Mouse (Mus musculus): ENCODE data around the gene Golgb1. TPM values are rescaled to one million over a fixed set of nuclear protein-coding genes. Genes with fewer than 3 reads are reported as not detected.

Gene Golgb1
- polyA plus RNA-seq, 1 experiment from 2014 or later, result 70.7 TPM

DNA sequence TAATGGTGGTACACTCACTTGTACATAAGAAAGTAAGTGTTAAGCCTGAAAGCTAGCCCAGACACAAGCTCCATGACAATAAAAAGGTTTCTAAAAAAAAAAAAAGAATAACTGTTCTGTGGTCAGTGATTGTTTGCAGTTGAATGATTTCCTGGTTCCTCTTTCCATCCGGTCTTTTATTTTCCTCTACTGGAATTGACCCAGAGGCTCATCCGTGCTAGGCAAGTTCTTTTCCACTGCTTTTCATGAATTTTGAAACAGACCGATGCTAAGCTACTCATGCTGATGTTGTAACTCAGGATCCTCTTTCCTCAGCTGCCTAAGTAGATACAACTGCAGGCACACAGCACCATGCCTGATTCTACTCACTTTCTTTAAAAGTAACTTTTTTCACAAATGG is 45.5 kb downstream of the Golgb1 start:
- Histone ChIP-seq H3K9me3 (replicated peaks; ENCODE audit: control insufficient read depth, low read length) (no peaks in the 10 kb centered on the region), H3K4me3 (ENCODE audit: low read depth, low read length) (no peak overlapping the region), H3K4me2 (ENCODE audit: low read depth, low read length) (no peak overlapping the region), H3K9ac (replicated peaks; ENCODE audit: low read length) (no peak overlapping the region), H3K27me3 (ENCODE audit: control insufficient read depth, insufficient read depth, low read length) (no peaks in the 10 kb centered on the region), H3K27ac (replicated peaks; ENCODE audit: low read depth, low read length) (no peak overlapping the region), H3K36me3 (replicated peaks; ENCODE audit: control insufficient read depth, insufficient read depth, low read depth, low read length) (peaks cover 3% of the 10 kb centered on the region; the same call in 1 of the 2 replicates), H3K4me1 (ENCODE audit: control insufficient read depth, insufficient read depth, low read length) (no peaks in the 10 kb centered on the region)
- DNase-seq (ENCODE audit: low spot score) (no peak), ATAC-seq (replicated peaks; ENCODE audit: insufficient number of reproducible peaks, low FRiP score, low TSS enrichment, low read depth) (no peak)
- WGBS, result 97% methylated on average over 3 of the region's 3 CpGs

DNA sequence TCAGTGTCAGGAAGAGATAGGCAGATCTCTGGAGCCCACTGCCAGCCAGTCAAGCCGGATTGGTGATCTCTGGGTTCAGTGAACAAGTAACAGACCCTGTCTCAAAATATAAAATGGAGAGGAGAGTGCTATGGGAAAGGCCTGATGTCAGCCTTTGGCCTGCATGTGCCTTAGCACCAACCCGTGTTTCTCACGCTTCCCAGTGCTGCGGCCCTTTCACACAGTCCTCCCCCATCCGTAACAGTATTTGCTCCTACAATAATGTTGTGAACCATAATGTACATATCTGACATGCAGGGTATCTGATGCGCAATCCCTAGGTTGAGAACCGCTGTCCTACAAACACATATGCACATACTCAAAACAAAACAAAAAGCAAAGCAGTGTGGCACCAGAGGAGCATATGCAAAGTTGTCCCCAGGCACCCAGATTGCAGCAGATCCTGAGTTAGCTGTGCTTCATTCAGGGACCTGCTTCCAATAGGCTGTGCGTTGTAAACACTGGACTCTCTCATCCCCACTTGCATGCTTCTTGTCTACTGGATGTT is 46.2 kb downstream of the Golgb1 start:
- no peak for ATAC-seq (replicated peaks; ENCODE audit: insufficient number of reproducible peaks, low FRiP score, low TSS enrichment, low read depth)
- Histone ChIP-seq H3K36me3 (replicated peaks; ENCODE audit: control insufficient read depth, insufficient read depth, low read depth, low read length) (peaks cover 3% of the 10 kb centered on the region; the same call in 1 of the 2 replicates), H3K27me3 (ENCODE audit: control insufficient read depth, insufficient read depth, low read length) (no peaks in the 10 kb centered on the region), H3K9me3 (replicated peaks; ENCODE audit: control insufficient read depth, low read length) (no peaks in the 10 kb centered on the region), H3K9ac (replicated peaks; ENCODE audit: low read length) (no peak overlapping the region), H3K4me2 (ENCODE audit: low read depth, low read length) (no peak overlapping the region), H3K27ac (replicated peaks; ENCODE audit: low read depth, low read length) (no peak overlapping the region), H3K4me1 (ENCODE audit: control insufficient read depth, insufficient read depth, low read length) (no peaks in the 10 kb centered on the region), H3K4me3 (ENCODE audit: low read depth, low read length) (no peak overlapping the region)
- WGBS, result 91% methylated on average over 8 of the region's 8 CpGs
- DNase-seq (ENCODE audit: low spot score), result no peak

DNA sequence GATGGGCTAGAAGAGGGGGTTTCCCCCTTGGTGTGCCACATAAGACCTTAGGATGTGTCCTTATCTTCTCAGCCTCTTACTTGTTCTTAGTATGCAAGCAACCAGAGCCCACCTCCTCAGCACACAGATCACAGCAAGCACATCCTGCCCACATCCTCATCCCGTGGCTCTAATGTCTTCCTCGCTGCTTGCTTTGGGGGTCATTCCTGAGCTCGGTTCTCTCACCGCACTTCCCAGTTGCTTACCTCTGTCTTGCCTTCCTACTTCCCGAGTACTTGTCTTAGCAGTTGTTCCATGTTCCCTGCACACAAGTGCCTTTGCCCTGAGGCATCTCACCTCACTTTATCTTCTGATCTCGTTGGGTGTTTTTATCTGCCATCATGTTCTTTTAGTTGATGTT is 47.0 kb downstream of the Golgb1 start:
- no peaks in the 10 kb centered on the region for H3K4me1 ChIP-seq (ENCODE audit: control insufficient read depth, insufficient read depth, low read length)
- H3K4me3 ChIP-seq (ENCODE audit: low read depth, low read length), result no peak overlapping the region
- H3K9me3 ChIP-seq (replicated peaks; ENCODE audit: control insufficient read depth, low read length), result no peaks in the 10 kb centered on the region
- DNase-seq (ENCODE audit: low spot score), result no peak
- WGBS, result 92% methylated on average over 6 of the region's 6 CpGs
- no peak overlapping the region for H3K27ac ChIP-seq (replicated peaks; ENCODE audit: low read depth, low read length)
- H3K9ac ChIP-seq (replicated peaks; ENCODE audit: low read length), result no peak overlapping the region
- H3K27me3 ChIP-seq (ENCODE audit: control insufficient read depth, insufficient read depth, low read length), result no peaks in the 10 kb centered on the region
- ATAC-seq (replicated peaks; ENCODE audit: insufficient number of reproducible peaks, low FRiP score, low TSS enrichment, low read depth), result no peak
- H3K36me3 ChIP-seq (replicated peaks; ENCODE audit: control insufficient read depth, insufficient read depth, low read depth, low read length), result peaks cover 3% of the 10 kb centered on the region; the same call in 1 of the 2 replicates
- no peak overlapping the region for H3K4me2 ChIP-seq (ENCODE audit: low read depth, low read length)

DNA sequence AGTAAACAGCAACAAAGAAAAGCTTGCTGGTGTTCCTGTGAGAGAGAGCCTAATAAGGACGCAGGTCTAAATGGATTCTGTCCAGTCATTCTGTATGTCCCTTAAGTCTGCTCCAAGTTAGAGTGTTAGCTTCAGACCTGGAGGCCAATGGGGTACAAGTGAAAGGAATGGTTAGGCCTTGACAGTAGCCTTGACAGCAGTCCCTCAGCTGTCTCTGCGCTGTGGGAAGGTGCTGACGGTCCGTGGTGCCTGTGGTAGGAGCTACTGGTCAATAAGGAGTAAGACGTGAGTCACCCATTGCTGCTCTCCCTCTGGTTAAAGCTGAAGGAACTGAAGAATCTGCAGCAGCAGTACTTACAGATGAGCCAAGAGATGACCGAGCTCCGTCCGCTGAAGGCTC is 49.4 kb downstream of the Golgb1 start:
- ATAC-seq (replicated peaks; ENCODE audit: insufficient number of reproducible peaks, low FRiP score, low TSS enrichment, low read depth) (no peak), DNase-seq (ENCODE audit: low spot score) (no peak)
- no peaks in the 10 kb centered on the region for H3K9me3 ChIP-seq (replicated peaks; ENCODE audit: control insufficient read depth, low read length)
- no peaks in the 10 kb centered on the region for H3K27me3 ChIP-seq (ENCODE audit: control insufficient read depth, insufficient read depth, low read length)
- H3K36me3 ChIP-seq (replicated peaks; ENCODE audit: control insufficient read depth, insufficient read depth, low read depth, low read length), result peaks cover 6% of the 10 kb centered on the region
- H3K4me3 ChIP-seq (ENCODE audit: low read depth, low read length), result no peak overlapping the region
- no peak overlapping the region for H3K9ac ChIP-seq (replicated peaks; ENCODE audit: low read length)
- no peak overlapping the region for H3K27ac ChIP-seq (replicated peaks; ENCODE audit: low read depth, low read length)
- H3K4me1 ChIP-seq (ENCODE audit: control insufficient read depth, insufficient read depth, low read length), result no peaks in the 10 kb centered on the region
- WGBS, result 93% methylated on average over 8 of the region's 8 CpGs
- no peak overlapping the region for H3K4me2 ChIP-seq (ENCODE audit: low read depth, low read length)

DNA sequence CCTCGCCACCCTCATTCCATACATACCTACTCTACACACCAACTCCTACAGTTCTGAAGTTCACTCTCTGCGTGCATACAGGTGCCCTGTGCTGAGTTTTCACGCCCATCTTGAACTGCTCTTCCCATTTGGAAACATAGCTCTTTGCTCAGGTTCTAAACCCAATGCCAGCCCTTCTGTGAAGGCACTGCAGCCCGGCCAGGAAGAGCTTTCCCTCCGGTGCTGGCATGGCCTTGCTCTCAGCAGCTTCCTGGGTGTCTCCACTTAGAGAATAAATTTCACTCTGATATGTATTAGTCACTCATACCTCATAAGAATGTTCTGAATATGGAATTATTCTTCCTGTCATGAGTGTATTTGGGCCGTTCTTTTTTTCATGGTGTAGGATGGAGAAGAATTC is 50.4 kb downstream of the Golgb1 start:
- WGBS, result 96% methylated on average over 6 of the region's 6 CpGs
- Histone ChIP-seq H3K9ac (replicated peaks; ENCODE audit: low read length) (no peak overlapping the region), H3K27ac (replicated peaks; ENCODE audit: low read depth, low read length) (no peak overlapping the region), H3K9me3 (replicated peaks; ENCODE audit: control insufficient read depth, low read length) (no peaks in the 10 kb centered on the region), H3K27me3 (ENCODE audit: control insufficient read depth, insufficient read depth, low read length) (no peaks in the 10 kb centered on the region), H3K36me3 (replicated peaks; ENCODE audit: control insufficient read depth, insufficient read depth, low read depth, low read length) (peaks cover 6% of the 10 kb centered on the region), H3K4me2 (ENCODE audit: low read depth, low read length) (no peak overlapping the region), H3K4me3 (ENCODE audit: low read depth, low read length) (no peak overlapping the region), H3K4me1 (ENCODE audit: control insufficient read depth, insufficient read depth, low read length) (no peaks in the 10 kb centered on the region)
- ATAC-seq (replicated peaks; ENCODE audit: insufficient number of reproducible peaks, low FRiP score, low TSS enrichment, low read depth) (no peak), DNase-seq (ENCODE audit: low spot score) (no peak)

DNA sequence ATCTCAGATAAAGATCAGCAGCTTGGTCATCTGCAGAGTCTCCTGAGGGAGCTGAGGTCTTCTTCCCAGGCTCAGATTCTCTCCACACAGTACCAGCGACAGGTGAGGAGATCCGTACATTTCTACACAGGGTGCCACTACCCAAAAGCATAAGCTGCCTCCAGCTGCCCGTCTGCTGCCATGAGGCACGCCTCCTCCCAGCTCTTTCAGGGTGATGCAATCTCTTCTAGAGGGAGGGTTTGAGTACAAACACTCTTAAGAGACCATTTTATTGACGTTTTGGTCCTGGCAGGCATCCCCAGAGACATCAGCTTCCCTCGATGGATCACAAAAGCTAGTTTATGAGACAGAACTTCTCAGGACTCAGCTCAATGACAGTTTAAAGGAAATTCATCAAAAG is 50.9 kb downstream of the Golgb1 start:
- Histone ChIP-seq H3K27me3 (ENCODE audit: control insufficient read depth, insufficient read depth, low read length) (no peaks in the 10 kb centered on the region), H3K9me3 (replicated peaks; ENCODE audit: control insufficient read depth, low read length) (no peaks in the 10 kb centered on the region), H3K4me2 (ENCODE audit: low read depth, low read length) (no peak overlapping the region), H3K27ac (replicated peaks; ENCODE audit: low read depth, low read length) (no peak overlapping the region), H3K36me3 (replicated peaks; ENCODE audit: control insufficient read depth, insufficient read depth, low read depth, low read length) (peaks cover 6% of the 10 kb centered on the region), H3K9ac (replicated peaks; ENCODE audit: low read length) (no peak overlapping the region), H3K4me1 (ENCODE audit: control insufficient read depth, insufficient read depth, low read length) (no peaks in the 10 kb centered on the region), H3K4me3 (ENCODE audit: low read depth, low read length) (no peak overlapping the region)
- DNase-seq (ENCODE audit: low spot score), result no peak
- ATAC-seq (replicated peaks; ENCODE audit: insufficient number of reproducible peaks, low FRiP score, low TSS enrichment, low read depth), result no peak
- 87% methylated on average over 6 of the region's 6 CpGs for WGBS

DNA sequence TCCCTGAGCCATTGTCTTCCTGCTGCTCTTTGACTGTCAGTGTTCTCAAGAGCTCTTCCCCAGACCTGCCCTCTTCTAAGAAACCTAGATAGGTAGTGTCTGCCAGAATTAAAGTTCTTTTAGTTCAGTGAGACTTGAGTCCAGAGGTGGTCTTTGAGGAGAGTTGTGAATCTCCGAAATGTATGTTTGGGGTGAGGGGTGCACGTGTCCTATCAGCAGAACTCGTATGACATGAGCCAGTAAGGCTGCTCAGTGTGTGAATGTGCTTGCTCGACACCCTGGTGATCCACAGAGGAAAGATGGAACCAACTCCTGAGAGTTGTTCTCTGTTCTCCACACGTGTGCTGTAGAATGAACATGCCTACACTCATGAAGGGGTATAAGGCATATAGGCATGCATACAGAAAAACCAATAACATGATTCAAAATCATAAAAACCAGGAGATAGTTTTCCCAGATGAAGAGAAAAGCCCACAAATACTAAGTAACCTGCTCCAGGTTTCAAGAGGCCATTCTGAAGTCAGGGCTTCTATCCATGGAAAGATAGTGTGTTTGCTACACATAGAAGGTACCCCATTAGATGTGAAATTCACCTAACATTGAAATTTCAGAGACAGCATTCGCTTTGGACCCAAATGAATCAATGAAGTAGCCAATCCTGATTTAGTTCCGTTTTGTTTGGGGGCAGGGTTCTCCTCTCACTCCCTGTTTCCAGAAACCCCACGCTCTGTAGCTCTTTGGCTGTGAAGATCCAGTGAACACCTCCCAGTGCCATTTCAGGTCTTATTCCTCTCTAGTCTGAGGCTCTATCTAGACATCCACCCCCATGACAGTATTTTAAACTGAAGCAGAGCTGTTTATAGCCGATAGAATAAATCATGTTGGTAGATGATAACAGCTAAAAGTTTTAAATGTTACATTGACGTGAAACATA is 51.8 kb downstream of the Golgb1 start:
- peaks cover 6% of the 10 kb centered on the region for H3K36me3 ChIP-seq (replicated peaks; ENCODE audit: control insufficient read depth, insufficient read depth, low read depth, low read length)
- 95% methylated on average over 10 of the region's 10 CpGs for WGBS
- no peak overlapping the region for H3K9ac ChIP-seq (replicated peaks; ENCODE audit: low read length)
- H3K27ac ChIP-seq (replicated peaks; ENCODE audit: low read depth, low read length), result no peak overlapping the region
- ATAC-seq (replicated peaks; ENCODE audit: insufficient number of reproducible peaks, low FRiP score, low TSS enrichment, low read depth) (no peak), DNase-seq (ENCODE audit: low spot score) (no peak)
- no peaks in the 10 kb centered on the region for H3K4me1 ChIP-seq (ENCODE audit: control insufficient read depth, insufficient read depth, low read length)
- H3K4me2 ChIP-seq (ENCODE audit: low read depth, low read length), result no peak overlapping the region
- H3K9me3 ChIP-seq (replicated peaks; ENCODE audit: control insufficient read depth, low read length), result no peaks in the 10 kb centered on the region
- no peak overlapping the region for H3K4me3 ChIP-seq (ENCODE audit: low read depth, low read length)
- H3K27me3 ChIP-seq (ENCODE audit: control insufficient read depth, insufficient read depth, low read length), result no peaks in the 10 kb centered on the region

DNA sequence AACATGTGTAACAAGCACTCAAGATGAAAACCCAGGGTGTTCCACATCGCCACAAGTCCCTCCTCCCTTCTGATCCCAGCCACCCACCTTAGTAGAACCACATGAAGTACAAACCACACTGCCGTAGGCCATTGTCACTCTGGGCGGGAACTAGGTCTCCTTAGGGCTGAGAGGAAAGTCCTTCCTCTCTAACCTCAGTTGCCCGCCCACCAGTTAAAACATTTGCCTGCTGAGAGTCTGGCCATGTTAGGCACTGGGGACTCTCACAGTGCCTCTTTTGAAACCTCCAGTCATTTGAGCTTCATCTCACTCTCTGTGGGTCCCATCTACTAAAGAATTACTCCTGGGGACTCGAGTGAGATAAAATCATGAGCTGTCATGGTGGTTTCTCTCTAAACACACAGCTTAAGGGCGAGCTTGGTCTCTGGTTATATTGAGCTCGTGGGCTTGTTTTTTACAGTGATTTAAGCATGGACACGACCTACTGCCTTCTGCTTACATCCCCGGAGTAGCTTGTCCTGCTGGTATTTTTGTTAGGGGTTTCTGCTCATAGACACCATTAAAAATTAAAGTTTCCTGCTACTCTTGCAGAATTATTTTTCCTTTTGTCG is 52.7 kb downstream of the Golgb1 start:
- 83% methylated on average over 10 of the region's 10 CpGs for WGBS
- no peaks in the 10 kb centered on the region for H3K4me1 ChIP-seq (ENCODE audit: control insufficient read depth, insufficient read depth, low read length)
- peaks cover 6% of the 10 kb centered on the region for H3K36me3 ChIP-seq (replicated peaks; ENCODE audit: control insufficient read depth, insufficient read depth, low read depth, low read length)
- no peaks in the 10 kb centered on the region for H3K27me3 ChIP-seq (ENCODE audit: control insufficient read depth, insufficient read depth, low read length)
- no peak overlapping the region for H3K4me3 ChIP-seq (ENCODE audit: low read depth, low read length)
- no peak overlapping the region for H3K9ac ChIP-seq (replicated peaks; ENCODE audit: low read length)
- DNase-seq (ENCODE audit: low spot score), result no peak
- H3K27ac ChIP-seq (replicated peaks; ENCODE audit: low read depth, low read length), result no peak overlapping the region
- H3K4me2 ChIP-seq (ENCODE audit: low read depth, low read length), result no peak overlapping the region
- H3K9me3 ChIP-seq (replicated peaks; ENCODE audit: control insufficient read depth, low read length), result no peaks in the 10 kb centered on the region
- no peak for ATAC-seq (replicated peaks; ENCODE audit: insufficient number of reproducible peaks, low FRiP score, low TSS enrichment, low read depth)
